Mouse (Mus musculus): Measurements from ENCODE around the gene Kat6b. TPM values are rescaled to one million over a fixed set of nuclear protein-coding genes. Genes with fewer than 3 reads are reported as not detected.
"Not testable (repeated sequence)": the region's sequence is repeated elsewhere in the genome, so short reads cannot be mapped to it uniquely, and the experiment has no call there.

The Kat6b gene
- total RNA-seq, 2 experiments from 2014 or later: 42.5 to 47.8 TPM

GRCm38 (mm10) chr14:21484693-21485092, 3.5 kb downstream of the Kat6b start:
- DNase-seq: no peak

- DNase-seq: no peak
These were observed 4.8 kb downstream of the Kat6b start for GRCm38 (mm10) chr14:21485961-21486520.

DNA sequence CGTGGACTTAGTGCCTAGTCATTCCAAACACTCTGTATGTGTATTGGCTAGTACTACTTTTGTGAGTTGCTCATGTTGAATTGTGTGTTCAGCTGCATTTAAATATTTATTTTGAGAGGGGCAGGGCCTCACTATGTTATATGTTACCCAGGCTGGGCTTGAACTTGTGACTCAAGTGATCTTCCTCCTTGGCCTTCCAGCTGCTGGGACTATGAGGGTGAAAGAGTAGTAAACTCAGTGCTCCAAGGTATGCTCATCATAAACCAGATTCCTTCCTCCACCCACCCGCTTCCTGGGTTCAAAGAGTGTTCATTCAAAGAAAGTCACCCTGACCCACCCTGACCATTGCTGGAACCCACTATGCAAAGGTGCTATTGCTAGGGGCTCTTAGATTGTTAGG, 5.9 kb downstream of the Kat6b start:
- DNase-seq: not testable (repeated sequence)

GRCm38 (mm10) chr14:21488426-21489115, 7.3 kb downstream of the Kat6b start:
- not testable (repeated sequence) for DNase-seq

DNA sequence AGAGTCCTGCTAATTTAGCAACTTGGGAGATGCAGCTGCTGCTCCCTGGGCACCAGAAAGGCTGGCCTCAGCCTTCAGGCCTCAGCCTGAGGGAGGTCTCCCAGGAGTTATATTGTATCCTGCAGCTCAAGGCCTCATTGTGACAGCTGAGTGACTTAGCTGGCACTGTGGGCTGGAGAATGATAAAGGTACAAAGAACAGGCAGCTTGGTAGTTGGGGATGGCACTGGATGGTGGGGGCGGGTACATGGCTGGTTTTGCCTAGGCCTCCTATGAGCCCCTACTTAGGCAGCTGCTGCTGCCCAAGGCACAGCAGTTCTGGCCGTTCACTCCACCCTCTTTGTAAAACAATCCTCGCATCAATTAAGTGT, 7.9 kb downstream of the Kat6b start:
- DNase-seq: peak; percentile 27 to 39

DNA sequence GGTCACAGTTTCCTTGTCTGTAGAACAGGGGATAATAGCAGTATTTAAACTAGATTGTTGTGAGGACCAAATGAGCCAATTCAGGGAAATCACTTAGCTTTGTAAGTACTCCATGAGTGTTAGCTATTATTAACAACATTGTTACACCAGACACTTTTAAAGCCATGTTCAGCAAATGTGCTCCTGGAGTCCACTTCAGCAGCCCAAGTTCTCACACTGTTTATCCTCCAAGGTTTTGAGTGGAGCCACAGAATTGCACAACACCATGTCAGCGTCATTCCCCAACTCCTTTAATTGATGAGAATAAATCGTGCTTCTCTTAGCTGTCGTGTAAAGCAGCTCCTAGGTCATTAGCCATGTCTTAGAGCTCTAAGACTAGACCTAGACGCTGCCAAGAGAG, 8.9 kb downstream of the Kat6b start:
- DNase-seq: peak; percentile 26 to 45

DNA sequence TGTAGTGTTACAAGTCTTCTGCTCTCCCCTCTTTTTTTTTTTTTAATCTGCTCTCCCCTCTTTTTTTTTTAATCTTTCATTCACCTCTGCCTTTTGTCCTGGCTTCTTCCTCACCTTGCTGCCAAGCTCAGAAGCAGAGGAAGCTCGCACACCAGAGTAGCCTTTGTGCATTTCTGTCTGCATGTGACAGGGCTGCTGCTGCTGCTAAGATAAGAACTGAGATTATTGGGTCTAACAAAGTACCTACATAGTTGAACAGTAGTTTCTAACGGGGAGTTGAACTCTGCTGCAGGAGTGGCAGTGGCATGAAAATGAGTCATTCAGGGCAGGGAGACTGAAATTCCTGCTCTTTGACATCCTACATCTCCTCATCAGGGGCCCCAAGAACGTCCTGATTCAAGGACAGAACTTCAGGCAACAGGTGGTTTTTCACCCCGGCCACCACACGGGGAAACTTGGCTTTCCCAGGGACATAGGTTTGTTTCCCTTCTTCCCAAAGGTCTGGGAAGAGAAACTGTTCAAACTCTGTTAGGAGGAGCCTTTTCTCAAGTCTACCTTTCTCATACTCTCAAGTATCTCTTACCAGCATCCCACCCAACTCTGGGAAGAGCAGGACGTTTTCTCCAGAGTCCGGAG, 17.2 kb downstream of the Kat6b start:
- no peak for DNase-seq

- DNase-seq: peak; percentile 33 to 47
These were observed 17.9 kb downstream of the Kat6b start for GRCm38 (mm10) chr14:21499011-21499581.

DNA sequence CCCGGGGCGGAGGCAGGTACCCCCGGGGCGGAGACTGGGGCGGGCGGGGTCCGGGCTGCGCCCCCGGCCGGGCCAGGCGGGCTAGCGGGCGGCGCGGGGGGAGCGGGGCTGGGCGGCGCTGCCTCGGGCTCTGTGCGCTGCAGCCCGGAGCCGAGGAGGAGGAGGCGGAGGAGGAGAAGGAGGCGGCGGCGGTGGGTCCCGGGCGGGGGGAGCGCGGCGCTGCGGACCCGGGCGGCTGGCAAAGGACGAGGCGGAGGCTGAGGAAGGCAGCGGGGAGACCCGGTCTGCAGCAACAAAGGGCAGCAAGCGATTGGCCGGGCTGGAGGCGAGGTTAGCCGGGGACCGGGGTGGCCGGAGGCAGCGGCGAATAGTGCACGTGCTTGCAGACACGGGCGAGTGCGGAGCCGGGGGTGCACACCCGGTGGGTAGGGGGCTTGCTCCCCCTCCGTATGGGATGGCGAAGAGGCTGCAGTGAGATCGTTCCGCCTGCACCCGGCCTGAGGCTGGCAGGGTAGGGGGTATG, 18.5 kb downstream of the Kat6b start:
- DNase-seq: peak; percentile 74 to 86

DNA sequence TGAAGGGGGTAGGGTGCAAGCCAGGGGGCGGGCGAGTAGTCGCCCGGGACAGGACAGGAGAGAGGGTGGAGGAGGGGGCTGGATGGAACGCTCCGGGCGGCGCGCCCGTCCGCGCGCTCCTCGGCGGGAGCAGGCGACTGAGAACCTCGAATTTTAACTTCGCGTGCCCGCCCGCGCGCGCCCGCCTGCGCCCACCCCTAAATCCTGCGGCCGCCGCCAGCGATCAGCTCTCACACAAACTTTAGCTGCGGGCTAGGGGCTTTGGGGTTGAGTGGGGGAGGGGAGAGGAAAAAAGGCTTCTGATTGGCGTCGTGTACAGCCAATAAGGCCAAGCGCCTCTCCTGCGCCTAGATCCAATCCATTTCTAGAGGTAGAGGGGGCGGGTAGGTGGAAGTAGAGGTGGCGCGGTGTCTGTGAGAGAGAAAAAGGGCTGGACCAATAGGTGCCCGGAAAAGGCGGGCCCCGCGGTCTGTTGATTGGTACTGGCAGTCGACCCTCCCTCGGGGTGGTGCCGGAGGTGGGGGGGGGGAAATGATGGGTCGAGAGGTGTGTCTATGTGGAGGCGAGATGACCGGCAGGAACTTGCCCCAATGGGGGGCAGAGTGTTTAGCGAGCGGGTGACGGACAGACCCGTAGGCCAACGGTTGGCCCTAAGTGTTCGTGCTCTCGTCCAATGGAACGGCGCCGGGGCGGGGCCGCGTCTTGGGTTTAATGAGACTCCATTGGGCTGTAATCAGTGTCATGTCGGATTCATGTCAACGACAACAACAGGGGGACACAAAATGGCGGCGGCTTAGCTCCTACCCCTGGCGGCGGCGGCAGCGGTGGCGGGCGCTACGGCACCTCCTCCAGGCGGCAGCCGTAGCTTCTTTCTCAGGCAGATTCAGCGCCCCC, 19.2 kb downstream of the Kat6b start:
- DNase-seq: peak; percentile 99 to 100

DNA sequence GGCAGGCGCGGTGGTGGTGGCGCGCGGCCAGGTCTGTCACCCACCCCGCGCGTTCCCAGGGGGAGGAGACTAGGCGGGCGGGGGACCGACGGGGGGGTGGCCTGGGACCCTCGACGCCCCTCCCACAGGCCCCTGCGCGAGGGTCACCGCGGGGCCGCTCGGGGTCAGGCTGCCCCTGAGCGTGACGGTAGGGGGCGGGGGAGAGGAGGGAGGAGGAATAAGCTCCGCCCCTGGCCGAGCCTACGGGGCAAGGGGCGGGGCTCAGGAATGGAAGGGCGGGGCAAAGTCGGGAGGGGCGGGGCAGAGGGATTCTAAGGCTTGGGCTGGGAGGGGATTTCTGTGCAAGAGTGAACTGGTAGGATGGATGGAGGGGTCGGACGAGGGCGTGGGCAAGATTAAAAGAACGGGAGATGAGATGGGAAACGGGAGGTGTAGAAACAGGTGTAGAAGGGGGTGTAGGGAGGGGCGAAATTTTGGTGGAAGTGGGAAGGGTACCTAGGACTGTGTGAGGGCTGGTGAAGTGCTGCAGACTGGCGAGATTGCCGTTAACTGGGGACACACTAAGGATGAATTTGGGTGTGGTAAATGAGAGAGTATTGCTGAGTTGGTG, 19.9 kb downstream of the Kat6b start:
- peak; percentile 92 to 95 for DNase-seq

GRCm38 (mm10) chr14:21505036-21505435, 23.8 kb downstream of the Kat6b start:
- DNase-seq: no peak

GRCm38 (mm10) chr14:21507046-21507445, 25.8 kb downstream of the Kat6b start:
- no peak for DNase-seq

DNA sequence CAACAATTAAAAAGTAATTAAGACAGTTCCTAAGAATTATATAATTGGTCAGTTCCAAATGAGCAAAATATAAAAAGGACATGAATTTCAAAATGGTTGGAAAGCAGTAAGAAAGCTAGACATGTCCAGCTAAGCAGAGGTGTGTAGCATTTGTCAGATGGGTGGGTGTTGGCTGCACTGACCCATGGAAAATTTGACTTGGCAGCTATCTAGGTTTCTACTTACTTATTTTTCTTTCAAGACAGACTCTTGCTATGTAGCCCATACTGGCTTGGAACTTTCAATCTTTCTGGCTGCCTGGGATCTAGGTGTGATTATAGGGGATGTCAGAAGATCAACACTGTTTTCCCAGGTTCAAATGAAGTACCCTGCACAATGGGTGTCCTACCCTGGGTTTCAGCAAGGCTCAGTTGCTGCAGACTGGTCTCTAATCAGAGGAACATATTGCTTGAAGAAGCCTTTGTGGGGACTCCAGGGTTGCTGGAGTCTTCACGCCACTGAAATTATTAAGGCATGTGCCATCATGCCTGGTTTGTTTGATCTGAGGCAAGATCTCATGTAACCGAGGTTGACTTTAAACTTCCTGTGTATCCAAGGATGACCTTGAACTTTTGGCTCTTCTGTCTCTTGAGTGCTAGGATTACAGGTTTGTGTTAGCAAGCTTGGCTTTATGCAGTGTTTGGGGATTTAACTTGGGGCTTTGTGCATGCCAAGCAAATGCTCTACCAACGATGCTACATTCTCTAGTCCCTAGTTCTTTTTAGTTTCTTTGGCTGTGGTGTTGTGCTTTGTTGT, 28.1 kb downstream of the Kat6b start:
- no peak for DNase-seq

- DNase-seq: no peak
These were observed 30.2 kb downstream of the Kat6b start for GRCm38 (mm10) chr14:21511438-21511837.

GRCm38 (mm10) chr14:21515505-21515904, 34.3 kb downstream of the Kat6b start:
- DNase-seq: no peak

- peak; percentile 17 to 21 for DNase-seq
These were observed 38.1 kb downstream of the Kat6b start for GRCm38 (mm10) chr14:21519307-21519706.

DNA sequence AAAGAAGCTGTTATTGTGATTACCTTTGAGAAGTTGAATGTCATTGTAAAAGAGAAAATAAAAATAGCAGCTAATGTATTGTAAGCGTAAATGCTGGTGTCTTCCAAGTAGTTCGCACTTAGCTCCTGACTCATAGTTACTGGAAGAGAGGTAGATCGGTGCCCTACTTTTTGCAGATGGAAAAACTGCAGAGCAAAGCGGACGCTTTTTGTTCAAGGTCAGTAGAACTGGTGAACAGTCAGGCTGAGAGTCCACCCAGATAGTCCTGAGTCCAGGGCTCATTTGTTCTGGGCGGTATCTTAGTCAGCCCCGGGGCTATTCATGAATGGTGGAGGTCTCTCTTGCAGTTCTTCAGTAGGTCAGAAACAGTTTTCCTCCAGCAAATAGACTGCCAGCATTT, 39.3 kb downstream of the Kat6b start:
- peak; percentile 35 to 50 for DNase-seq

DNA sequence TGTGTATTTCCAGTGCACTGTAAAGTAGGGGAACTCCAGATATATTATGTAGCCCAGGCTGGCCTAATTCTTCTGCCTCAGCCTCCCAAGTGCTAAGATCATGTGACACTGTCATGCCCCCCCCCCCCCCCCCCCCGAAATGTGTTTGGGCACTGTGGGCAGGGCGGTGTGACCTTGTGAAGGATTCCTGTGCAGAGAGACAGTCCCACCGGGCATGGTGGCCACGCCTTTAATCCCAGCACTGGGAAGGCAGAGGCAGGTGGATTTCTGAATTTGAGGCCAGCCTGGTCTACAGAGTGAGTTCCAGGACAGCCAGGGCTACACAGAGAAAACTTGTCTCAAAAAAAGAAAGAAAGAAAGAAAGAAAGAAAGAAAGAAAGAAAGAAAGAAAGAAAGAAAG, 40.3 kb downstream of the Kat6b start:
- DNase-seq: not testable (repeated sequence)

DNA sequence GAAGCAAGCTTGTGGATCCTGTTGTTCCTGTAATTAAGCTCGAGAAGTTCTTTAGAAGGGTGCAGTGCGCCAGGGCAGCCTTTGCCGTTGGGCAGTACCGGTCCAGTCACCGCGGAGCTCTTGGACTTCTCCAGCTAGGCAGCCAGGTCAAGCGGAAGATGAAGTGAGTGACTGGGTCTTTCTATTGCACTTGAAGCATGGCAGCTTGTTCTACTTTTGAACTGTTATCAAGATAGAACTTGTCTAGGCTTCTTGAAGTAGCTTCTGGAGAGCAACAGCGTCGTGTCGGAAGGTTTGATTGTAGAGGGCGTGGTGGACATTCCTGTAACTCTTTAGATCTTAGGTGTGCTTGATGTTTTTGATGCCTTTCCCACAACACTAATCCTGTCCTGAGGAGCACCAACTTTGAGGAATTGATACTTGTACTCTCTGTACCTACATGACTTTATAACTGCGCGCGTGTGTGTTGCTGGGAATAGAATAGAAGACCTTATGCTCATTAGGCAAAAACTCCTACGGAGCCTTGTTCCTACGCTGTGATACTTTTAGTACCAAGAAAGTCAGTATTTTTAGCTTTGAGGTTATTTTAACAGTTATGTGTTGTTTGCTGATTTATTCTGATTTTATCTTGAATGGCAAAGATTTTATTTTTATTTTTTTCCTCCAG, 41.2 kb downstream of the Kat6b start:
- DNase-seq: no peak
